Mouse (Mus musculus) CH12F3 (cell line): ENCODE measurements around the gene Scnn1a.

Experiments
- in situ Hi-C: fragments of 300-500 bp; cut with MboI; formaldehyde crosslinking; loops from 2 replicates; pipeline ENCODE4 v1.14.3; 2020; ENCODE audit warnings: low sequenced_read_pairs

Gene Scnn1a

DNA sequence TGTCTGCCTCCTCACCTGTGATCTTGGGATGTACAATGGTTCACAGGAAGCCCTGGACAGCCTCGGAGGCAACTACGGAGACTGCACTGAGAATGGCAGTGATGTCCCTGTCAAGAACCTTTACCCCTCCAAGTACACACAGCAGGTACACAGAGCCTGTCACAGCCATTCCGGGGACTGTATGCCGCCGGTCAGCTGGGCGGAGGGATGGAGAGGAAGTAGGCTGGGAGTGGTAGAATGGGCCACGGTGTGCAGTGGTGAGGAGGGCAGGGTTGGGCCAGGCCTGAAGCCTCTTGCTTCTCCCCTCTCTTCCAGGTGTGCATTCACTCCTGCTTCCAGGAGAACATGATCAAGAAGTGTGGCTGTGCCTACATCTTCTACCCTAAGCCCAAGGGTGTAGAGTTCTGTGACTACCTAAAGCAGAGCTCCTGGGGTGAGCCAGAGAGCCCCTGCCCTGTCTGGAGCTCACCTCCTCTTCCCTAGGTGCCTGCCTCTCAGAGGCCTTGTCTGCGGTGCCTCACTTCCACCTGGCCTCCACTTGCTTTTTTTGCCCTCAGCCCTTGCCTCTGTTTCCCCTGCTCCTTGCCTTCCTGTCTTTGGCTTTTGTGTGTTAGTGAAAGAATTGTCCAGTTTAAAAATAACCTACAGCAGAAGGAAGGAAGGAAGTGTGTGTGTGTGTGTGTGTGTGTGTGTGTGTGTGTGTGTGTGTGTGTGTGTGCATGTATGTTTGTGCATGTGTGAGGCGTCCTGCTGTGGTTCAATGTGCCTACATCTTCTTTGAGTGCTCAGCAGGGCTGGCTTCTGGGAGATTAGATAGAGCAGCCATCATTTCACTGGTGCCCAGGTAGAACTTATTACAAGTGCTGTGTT, 18.6 kb downstream of the Scnn1a start:
- in situ Hi-C loops = no loop called here

- in situ Hi-C loops = no loop called here
Measured at GRCm38 (mm10) chr6:125340244-125340643, 19.8 kb downstream of the Scnn1a start.

DNA sequence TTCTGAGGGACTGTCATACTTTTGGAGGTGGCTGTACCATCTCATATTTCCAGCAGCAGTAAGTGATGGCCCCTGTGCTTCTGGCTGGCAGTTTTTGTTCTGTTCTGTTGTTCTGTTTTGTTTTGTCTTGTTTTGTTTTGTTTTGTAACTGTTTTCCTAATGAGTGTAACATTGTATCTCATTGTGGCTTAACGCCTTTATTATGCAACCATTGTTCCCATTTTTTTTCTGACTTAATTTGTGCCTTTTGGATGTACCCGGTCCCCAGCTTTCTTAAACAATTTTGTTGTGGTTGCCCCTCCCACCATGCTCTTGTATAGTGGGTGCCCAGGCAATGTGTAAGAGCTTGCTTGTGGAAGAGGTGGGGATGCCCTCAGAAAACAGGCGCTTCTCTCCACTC, 21.7 kb downstream of the Scnn1a start:
- in situ Hi-C loops = no loop called here

GRCm38 (mm10) chr6:125344084-125344483, 23.6 kb downstream of the Scnn1a start:
- in situ Hi-C loops = no loop called here

DNA sequence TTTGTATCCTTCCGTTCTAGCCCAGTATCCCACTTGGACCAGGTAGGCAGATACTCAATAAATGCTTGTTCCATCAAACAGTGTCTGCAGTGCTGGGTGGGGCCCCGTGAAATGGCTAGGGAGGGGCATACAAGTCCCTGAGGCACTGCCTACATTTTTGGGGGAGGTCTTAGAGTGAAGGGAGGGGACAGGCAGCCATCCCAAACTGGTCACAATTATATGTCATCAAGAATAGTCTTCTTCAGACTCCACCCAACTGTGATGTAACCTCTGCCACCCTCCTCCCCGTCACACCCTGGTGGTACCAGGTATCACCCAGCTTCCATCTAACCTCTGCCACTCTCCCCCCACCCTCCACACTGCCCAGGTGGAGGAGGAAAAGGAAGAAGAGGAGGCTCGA, 24.4 kb downstream of the Scnn1a start:
- in situ Hi-C loops = no loop called here

- in situ Hi-C loops = no loop called here
Measured at GRCm38 (mm10) chr6:125345625-125346024, 25.2 kb downstream of the Scnn1a start.

GRCm38 (mm10) chr6:125346029-125346428, 25.6 kb downstream of the Scnn1a start:
- in situ Hi-C loops = no loop called here

DNA sequence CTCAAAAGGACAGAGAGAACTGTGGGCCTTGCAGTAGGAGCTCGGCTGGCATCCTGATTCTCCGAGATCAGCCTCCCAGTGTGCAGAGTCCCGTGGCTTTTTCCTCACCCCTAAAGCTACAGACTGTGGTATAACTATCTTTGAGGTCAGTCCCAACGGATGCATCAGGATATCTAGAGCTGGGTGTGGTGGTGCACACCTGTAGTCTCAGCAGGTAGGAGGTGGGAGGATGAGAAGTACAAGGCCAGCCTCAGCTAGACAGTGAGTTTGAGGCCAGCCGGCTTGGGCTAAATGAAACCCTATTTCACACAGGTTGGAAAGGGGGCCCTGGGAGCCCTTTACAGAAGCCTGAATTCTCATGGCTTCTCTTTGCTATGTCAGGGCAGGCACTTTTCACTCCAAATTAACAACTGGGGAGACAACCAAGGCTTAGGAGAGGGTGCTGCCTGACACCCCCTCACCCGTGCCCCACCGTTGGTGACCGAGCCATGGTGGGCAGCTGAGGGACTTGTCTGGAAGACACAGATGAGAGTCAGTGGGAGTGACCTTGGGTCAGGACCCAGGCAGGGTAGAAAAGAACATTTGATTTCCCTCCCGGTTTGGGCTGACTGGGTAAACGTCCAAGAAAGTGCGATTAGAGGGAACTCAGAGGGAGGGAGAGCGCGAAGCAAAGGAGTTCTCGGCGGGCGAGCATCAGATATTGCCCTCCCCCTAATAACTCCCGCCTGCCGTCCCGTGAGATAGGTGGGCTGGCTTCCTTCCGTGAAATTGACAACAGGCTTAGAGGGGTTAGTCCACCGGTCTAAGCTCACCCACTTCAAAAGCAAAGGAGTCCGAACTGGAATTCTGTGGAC, 28.5 kb downstream of the Scnn1a start, which contains the start of gene Tnfrsf1a:
Gene Tnfrsf1a (plus strand): TSS at position 642 of the 854 bp plus-strand sequence.
- in situ Hi-C loops = no loop called here

DNA sequence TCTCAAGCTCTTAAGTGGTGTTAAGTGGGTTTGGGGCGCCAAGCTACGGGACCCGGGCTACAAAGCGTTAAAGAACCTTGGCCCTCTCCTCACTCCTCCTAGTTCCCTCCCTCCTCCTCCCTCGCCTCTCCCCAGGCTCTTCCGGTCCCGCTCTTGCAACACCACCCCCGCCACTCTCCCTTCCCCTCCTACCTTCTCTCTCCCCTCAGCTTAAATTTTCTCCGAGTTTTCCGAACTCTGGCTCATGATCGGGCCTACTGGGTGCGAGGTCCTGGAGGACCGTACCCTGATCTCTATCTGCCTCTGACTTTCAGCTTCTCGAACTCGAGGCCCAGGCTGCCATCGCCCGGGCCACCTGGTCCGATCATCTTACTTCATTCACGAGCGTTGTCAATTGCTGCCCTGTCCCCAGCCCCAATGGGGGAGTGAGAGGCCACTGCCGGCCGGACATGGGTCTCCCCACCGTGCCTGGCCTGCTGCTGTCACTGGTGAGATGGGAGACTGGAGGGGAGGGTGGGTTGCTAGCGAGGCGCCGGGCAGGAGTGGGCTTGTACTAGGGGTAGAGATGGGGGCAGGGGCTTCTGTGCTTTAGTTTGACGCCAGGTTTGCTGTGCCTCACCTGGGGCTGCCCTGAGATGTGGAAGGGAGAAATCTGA, 29.2 kb downstream of the Scnn1a start:
- in situ Hi-C loops = no loop called here

DNA sequence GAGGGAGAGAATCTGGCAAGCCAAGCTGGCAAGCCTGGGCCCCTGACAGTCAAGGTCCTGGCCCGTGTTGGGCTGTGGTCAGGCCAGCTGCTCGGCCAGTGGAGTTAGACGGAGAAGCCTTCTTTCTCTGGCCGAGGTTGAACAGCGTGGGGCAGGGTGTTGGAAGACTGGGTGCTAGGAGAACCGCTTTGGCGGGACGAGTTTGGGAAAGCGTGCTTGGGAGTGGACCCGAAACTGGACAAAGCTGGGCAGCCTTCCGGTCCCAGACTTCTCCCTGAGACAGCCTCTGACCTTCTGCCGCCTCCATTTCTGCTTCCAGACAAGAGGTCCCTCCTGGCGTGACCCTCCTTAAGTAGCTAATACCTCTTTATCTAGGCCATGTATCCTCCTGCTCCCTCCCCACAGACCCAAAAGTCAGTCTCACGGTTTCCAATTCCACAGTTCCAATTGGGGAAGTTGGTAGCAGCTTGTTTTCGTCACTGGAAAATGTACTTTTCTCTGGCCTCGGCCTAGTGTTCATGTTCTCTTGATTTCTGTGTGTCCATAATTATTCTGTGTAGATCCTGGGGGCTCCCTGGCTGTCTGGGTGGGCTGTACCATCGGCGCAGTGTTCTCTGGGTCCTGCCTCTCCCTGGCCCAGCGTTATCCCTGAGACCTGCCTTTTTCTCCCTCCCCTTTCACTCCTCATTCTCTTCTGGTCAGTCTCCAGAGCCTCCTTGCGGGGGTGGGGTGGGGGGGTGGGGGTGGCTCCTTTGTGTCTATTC, 30.0 kb downstream of the Scnn1a start:
- in situ Hi-C loops = no loop called here

GRCm38 (mm10) chr6:125350995-125351324, 30.5 kb downstream of the Scnn1a start:
- in situ Hi-C loops = no loop called here

GRCm38 (mm10) chr6:125351368-125352045, 31.0 kb downstream of the Scnn1a start:
- in situ Hi-C loops = no loop called here

DNA sequence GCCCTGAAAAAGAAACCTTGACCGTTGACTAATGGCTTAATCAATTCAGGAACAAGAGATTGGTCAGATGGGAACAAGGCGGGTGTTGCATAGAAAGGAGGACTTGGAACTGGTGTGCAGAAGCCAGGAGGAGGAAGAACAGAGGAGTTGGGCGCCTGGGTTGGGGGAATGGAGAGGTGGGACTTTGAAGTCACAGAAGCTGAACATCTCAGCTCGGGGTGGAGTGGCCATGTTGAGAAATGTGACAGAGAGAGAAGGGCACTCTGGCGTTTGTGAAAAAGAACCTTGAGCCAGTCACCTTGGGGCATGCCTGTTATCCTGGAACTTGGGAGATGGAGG, 31.6 kb downstream of the Scnn1a start:
- in situ Hi-C loops = no loop called here

- in situ Hi-C loops = no loop called here
Measured at GRCm38 (mm10) chr6:125352811-125353210, 32.4 kb downstream of the Scnn1a start.

DNA sequence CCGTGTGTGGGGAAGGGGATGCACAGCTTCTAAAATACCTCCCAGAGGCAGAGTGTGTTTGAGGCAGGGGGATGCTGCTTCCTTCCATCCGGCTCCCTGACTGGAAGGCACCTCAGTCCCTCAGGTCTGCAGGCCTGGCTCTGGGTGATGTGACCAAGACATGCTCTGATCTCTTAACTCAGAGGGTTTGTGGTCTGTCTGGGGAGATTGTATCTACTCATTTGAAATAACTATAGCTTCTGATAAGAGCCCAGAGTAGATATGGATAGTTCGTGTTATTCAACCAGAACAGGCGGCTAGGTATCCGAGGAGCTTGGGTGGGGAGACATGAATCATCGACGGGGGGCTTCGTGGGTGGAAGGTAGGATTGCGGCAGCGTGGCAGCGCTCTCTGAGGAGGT, 32.8 kb downstream of the Scnn1a start:
- in situ Hi-C loops = no loop called here

GRCm38 (mm10) chr6:125353655-125354054, 33.2 kb downstream of the Scnn1a start:
- in situ Hi-C loops = no loop called here

DNA sequence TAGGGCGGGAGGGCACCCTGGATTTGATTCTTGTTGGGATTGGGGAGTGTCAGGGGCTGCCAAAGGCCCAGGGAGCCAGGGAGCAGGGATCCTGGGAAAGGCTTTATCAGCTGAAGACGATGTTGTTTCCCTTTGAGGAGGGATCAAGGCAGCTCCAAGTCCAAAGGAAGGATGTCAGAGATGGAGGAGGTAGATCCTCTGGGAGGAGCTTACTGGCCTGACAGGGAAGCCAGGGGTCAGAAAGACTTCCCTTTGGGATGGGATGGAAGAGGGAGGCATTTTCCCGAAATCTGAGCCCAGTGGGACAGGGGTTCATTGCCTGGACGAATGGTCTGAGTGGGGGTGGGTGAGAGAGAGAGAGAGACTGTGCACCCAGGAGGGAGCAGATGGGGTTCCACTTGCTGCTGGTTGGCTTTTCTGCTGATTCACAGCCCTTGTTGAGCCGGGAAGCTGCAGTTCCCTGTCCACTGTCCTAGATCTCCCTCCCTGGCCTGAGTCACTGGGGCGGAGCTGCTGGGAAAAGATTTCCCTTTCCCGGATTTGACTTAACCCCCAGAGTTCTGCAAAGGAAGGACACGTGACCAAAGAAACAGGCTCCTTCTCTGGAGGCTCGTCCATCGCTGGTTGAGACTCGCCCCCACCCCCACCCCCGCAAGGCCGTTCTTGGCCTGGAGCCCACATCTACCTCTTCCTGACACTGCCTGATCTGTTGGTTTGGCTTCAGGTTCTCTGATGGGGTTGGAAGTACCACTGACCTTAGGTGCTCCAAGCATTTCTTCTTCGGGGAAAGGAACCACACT, 34.1 kb downstream of the Scnn1a start:
- in situ Hi-C loops = no loop called here

GRCm38 (mm10) chr6:125355197-125355741, 34.8 kb downstream of the Scnn1a start:
- in situ Hi-C loops = no loop called here

- in situ Hi-C loops = no loop called here
Measured at GRCm38 (mm10) chr6:125356264-125356663, 35.8 kb downstream of the Scnn1a start.
